ENCODE assay signal across 16 mouse cellular contexts in genomic region chr8:90392643-90393042, GRCm38 (mm10). TPM values are rescaled to one million over a fixed set of nuclear protein-coding genes. Genes with fewer than 3 reads are reported as not detected.
"Had no signal": no experiment of that assay in that cellular context is flagged by ENCODE, and none has a peak within 500 bp of the region (broad histone marks: within the 10 kb centered on the region; RNA-seq: fewer than 3 reads in every experiment).

No protein-coding gene starts in this region.

- H3K27me3 ChIP-seq: limb, embryonic 15.5 days; liver, embryonic 12.5 days; megakaryocyte, embryonic 14.5 days had no signal

- H3K9ac ChIP-seq: limb, embryonic 15.5 days; liver, embryonic 12.5 days; lung, embryonic 14.5 days had no signal

- H3K36me3 ChIP-seq: limb, embryonic 15.5 days; liver, embryonic 12.5 days had no signal

- H3K27ac ChIP-seq: kidney, postnatal 0 days; limb, embryonic 15.5 days; liver, embryonic 12.5 days had no signal

- ATAC-seq: liver, embryonic 12.5 days had no signal

- DNase-seq: kidney, adult 9 months; kidney, postnatal 36 days; layer of hippocampus, adult 9-11 months; layer of hippocampus, postnatal 36 days; lung, embryonic 14.5 days; lung, postnatal 10 days; lung, postnatal 4 days; right cerebral cortex, postnatal 4 days; spleen, adult 18-20 months; thymus, adult 18-20 months; thymus, postnatal 14 days had no signal

- H3K4me2 ChIP-seq: limb, embryonic 15.5 days; liver, embryonic 12.5 days; lung, embryonic 14.5 days had no signal

- H3K9me3 ChIP-seq: limb, embryonic 15.5 days; liver, embryonic 12.5 days; megakaryocyte, embryonic 14.5 days had no signal

- H3K4me1 ChIP-seq: limb, embryonic 15.5 days; liver, embryonic 12.5 days; megakaryocyte, embryonic 14.5 days had no signal

- H3K4me3 ChIP-seq: limb, embryonic 15.5 days; liver, embryonic 12.5 days; megakaryocyte, embryonic 14.5 days had no signal

RNA-seq across cellular contexts. Expression of gene Tox3, which starts 44.5 kb away (rescaled TPM):
- total RNA-seq: monocyte, adult 5-6 weeks had no signal
